Mouse (Mus musculus) olfactory bulb, adult 2 months (tissue): ENCODE data around the gene Ccdc150.

Experiments
- CTCF ChIP-seq: fragments of 200-500 bp; IDR thresholded peaks from 2 replicates; pipeline ENCODE4 v1.5.1; 2012; ENCODE audit warnings: low read depth, mild to moderate bottlenecking, low read length, moderate library complexity; ENCODE audit not compliant: insufficient read depth
- POLR2A ChIP-seq: fragments of 200-500 bp; IDR thresholded peaks from 2 replicates; pipeline ENCODE4 v1.6.1; 2012; ENCODE audit warnings: mild to moderate bottlenecking, low read depth, low read length, moderate library complexity; ENCODE audit not compliant: insufficient read depth

GRCm38 (mm10) chr1:54306404-54306803 is 55.9 kb downstream of the Ccdc150 start:
- no peak for TF ChIP-seq CTCF
- no peak for TF ChIP-seq POLR2A
